Comparison of ENCODE assay signal across 24 mouse cellular contexts in the genomic region with DNA sequence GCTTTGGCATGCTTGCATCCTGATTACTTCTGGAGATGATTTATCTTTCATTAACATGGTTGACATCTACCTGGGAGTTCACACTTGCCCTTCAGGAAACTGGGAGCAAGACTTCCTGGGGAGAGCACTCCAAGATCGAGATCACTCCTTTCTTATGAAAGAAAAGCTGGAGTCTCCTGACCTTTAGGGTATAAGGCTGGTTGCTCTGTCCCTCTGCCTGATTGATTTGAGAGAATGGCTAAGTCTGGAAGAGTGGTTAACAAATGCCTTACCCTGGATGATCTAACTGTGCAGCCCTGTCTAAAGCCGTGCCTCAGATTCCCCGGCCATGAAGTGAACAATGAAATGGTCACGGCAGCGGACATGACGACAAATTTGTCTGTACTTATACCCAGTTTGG. TPM values are rescaled to one million over a fixed set of nuclear protein-coding genes. Genes with fewer than 3 reads are reported as not detected.
DNase-seq lines count a peak whose midpoint lies in the region; ATAC-seq lines count a peak whose summit lies in the region.
"Had no signal": no experiment of that assay in that cellular context is flagged by ENCODE, and none has a peak within 500 bp of the region (broad histone marks: within the 10 kb centered on the region; RNA-seq: fewer than 3 reads in every experiment).

No protein-coding gene starts in this region.

- H3K4me3 ChIP-seq in forebrain, embryonic 14.5 days (ENCODE audit: low read depth, low read length), result no peak overlapping the region

- WGBS in forebrain, embryonic 14.5 days, result 63% methylated on average over 6 of the region's 6 CpGs

- no peak for ATAC-seq in forebrain, embryonic 14.5 days
- ATAC-seq: activated CD4-positive, CD25-positive, alpha-beta regulatory T cell, adult 4 months; CD4-positive, CD25-positive, alpha-beta regulatory T cell, adult 4 months had no signal

- H3K27ac ChIP-seq in forebrain, embryonic 14.5 days (ENCODE audit: low read depth, low read length), result no peak overlapping the region

- no peak overlapping the region for H3K9ac ChIP-seq in forebrain, embryonic 14.5 days (ENCODE audit: low read length)

- no peaks in the 10 kb centered on the region for H3K4me1 ChIP-seq in forebrain, embryonic 14.5 days (ENCODE audit: control insufficient read depth, insufficient read depth, low read length)

- H3K4me2 ChIP-seq in forebrain, embryonic 14.5 days (ENCODE audit: low read length), result no peak overlapping the region

- H3K27me3 ChIP-seq in forebrain, embryonic 14.5 days (replicated peaks; ENCODE audit: control insufficient read depth, insufficient read depth, low read length), result no peaks in the 10 kb centered on the region
- H3K27me3 ChIP-seq: CH12.LX, Patski had no signal

- peak; percentile 48 for DNase-seq in ES-CJ7 (ENCODE audit: low read depth, low spot score)
- DNase-seq in R1 (ENCODE audit: low read depth, low spot score), result peak; percentile 54
- DNase-seq in ZHBTc4 (ENCODE audit: low read depth, low spot score), result peak; percentile 43
- no peak for DNase-seq in forebrain, embryonic 14.5 days (ENCODE audit: low spot score)
- no peak for DNase-seq in cerebellum, postnatal 36 days
- no peak for DNase-seq in ovary, postnatal 14 days (ENCODE audit: low spot score)
- DNase-seq: adrenal gland, adult 2 months; adrenal gland, adult 8-10 months; adrenal gland, postnatal 10 days; adrenal gland, postnatal 14 days; adrenal gland, postnatal 25 days; adrenal gland, postnatal 36 days; B cell, adult 2 months; cerebellum, adult 11 months; cerebellum, adult 11-12 months; cerebellum, adult 18-20 months; cerebellum, adult 2 months; cerebellum, adult 8-10 months; cerebellum, adult 9-10 months had no signal

- no peaks in the 10 kb centered on the region for H3K9me3 ChIP-seq in forebrain, embryonic 14.5 days (replicated peaks; ENCODE audit: control insufficient read depth, low read length)
- H3K9me3 ChIP-seq: G1E had no signal

- no peaks in the 10 kb centered on the region for H3K36me3 ChIP-seq in forebrain, embryonic 14.5 days (ENCODE audit: control insufficient read depth, insufficient read depth, low read length)
- H3K36me3 ChIP-seq: G1E had no signal

RNA-seq across cellular contexts. Expression of a gene that starts 11.7 kb away (rescaled TPM):
- polyA plus RNA-seq in forebrain, embryonic 14.5 days (2014; fragmentation: Nextera tagmentation; extraction: Ambion mirVana), result 10.2 and 12.2 TPM in 2 replicates

Comparison
In these comparisons a context has a peak if more than half of its experiments do, and no peak if none do; other contexts are left out.
1. DNase-seq: peak in ES-CJ7 (single experiment), R1 (single experiment) and ZHBTc4 (single experiment); none in forebrain, embryonic 14.5 days (single experiment), cerebellum, postnatal 36 days (0 of 2) and ovary, postnatal 14 days (single experiment).